Mouse (Mus musculus): ENCODE data around the gene Hist1h4b. TPM values are rescaled to one million over a fixed set of nuclear protein-coding genes. Genes with fewer than 3 reads are reported as not detected.

The Hist1h4b gene
- polyA plus RNA-seq, 1 experiment: 17.4 TPM

DNA sequence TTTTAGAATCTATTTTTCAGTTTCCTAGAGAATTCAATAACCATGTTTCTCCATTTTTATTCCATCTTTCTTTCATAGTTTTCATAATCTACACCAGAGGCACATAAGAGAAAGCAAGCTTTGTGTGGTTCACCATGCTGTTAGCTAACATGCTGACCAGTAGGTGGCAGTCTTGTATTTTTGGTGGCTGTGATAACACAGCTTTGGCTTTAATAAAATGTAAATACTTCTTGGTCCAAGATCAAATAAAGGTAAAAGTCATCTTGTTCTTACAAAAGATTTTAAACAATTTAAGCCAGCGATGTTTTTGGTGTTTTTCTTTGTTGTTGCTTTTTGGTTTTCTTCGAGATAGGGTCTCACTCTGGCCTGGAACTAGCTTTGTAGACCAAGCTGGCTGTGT lies 35.7 kb downstream of the Hist1h4b start:
- Histone ChIP-seq H3K27me3 (replicated peaks) (peaks cover 40% of the 10 kb centered on the region), H3K4me3 (replicated peaks) (no peak overlapping the region), H3K36me3 (replicated peaks; ENCODE audit: low read length) (no peaks in the 10 kb centered on the region), H3K9me3 (peaks cover 6% of the 10 kb centered on the region; the same call in 1 of the 2 replicates), H3K4me1 (no peaks in the 10 kb centered on the region)
- TF ChIP-seq GATA1 (IDR thresholded peaks at IDR 0.05; ENCODE audit: borderline replicate concordance, low read length) (no peak), FLI1 (IDR thresholded peaks at IDR 0.05; ENCODE audit: low read length) (no peak)

DNA sequence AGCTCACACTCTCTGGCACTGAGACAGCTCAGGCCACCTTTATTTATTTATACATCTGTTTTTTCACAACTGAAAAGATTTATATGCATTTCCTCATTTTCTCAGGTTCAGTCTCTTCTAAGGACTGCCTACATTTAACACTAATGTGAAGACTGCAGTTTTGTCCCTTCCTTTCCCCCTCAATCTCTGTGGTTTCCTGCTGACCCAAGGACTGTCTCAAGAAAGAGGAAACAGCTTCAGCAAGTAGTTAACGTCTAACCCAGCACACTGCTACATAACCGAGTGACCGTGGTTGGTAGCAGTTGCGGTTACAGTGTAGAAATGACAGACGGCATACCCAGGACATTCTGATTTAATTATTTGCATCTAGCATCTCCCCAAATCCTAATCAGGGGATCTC lies 42.6 kb downstream of the Hist1h4b start:
- H3K4me3 ChIP-seq (replicated peaks): no peak overlapping the region
- H3K36me3 ChIP-seq (replicated peaks; ENCODE audit: low read length): no peaks in the 10 kb centered on the region
- H3K27me3 ChIP-seq (replicated peaks): peaks cover 53% of the 10 kb centered on the region
- H3K9me3 ChIP-seq: no peaks in the 10 kb centered on the region
- TF ChIP-seq FLI1 (IDR thresholded peaks at IDR 0.05; ENCODE audit: low read length): no peak
- TF ChIP-seq GATA1 (IDR thresholded peaks at IDR 0.05; ENCODE audit: borderline replicate concordance, low read length): no peak
- H3K4me1 ChIP-seq: peaks cover 17% of the 10 kb centered on the region

DNA sequence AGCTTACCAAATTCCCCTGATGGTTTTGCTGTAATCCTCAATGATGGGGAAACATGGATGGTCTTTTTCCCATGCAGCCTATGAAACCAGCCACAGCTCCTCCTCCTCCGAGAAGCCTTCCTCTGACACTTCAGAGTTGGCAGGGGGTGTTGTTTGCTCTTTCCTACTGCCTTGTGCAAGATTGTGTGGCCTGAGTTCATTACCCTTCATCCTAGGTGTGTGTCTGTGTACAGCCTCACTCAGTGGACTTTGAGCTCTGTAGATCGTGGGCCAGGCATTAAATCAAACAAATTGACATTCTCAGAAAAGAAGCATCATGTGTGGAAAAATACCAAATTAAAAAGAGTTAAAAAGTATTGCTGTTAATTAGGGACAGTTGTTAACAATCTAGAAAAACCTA lies 47.7 kb downstream of the Hist1h4b start:
- no peaks in the 10 kb centered on the region for H3K36me3 ChIP-seq (replicated peaks; ENCODE audit: low read length)
- H3K4me3 ChIP-seq (replicated peaks): no peak overlapping the region
- H3K27me3 ChIP-seq (replicated peaks): peaks cover 45% of the 10 kb centered on the region
- H3K9me3 ChIP-seq: peaks cover 5% of the 10 kb centered on the region; the same call in 1 of the 2 replicates
- no peak for TF ChIP-seq GATA1 (IDR thresholded peaks at IDR 0.05; ENCODE audit: borderline replicate concordance, low read length)
- TF ChIP-seq FLI1 (IDR thresholded peaks at IDR 0.05; ENCODE audit: low read length): no peak
- peaks cover 7% of the 10 kb centered on the region for H3K4me1 ChIP-seq

DNA sequence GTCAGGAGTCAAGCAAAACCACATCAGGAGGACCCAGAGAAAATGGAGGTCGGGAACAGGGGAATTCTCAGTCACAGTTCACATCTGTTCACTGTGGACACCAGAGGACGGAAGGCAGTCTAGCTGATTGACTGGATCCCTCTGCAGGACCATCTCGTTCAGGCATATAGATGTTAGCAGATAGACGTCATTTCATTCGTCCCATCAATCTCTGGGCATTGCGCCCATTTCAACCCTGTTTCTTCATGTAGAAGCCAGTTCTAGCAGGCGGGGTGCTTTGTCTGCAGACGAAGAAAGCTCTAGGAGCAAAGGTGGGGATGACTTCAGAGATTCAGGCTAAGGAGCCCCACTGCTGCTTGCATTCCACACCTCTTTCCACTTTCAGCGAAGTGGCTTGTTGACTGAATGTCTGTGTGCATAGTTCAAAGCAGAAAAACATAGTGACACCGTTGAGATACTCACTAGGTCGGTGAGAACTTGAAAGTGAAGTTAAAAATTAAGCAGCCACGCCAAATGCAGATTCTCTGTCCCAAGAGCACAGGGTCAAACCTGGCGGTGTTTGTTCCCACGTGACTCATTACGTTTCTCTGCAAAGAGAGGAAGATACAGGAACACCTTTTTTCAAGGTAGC lies 49.7 kb downstream of the Hist1h4b start, which contains the start of gene Slc17a2:
Slc17a2 (plus strand) TSS at position 572 of the 631 bp plus-strand sequence.
- no peaks in the 10 kb centered on the region for H3K4me1 ChIP-seq
- peaks cover 47% of the 10 kb centered on the region for H3K27me3 ChIP-seq (replicated peaks)
- H3K36me3 ChIP-seq (replicated peaks; ENCODE audit: low read length): no peaks in the 10 kb centered on the region
- no peak within 1 kb of the TSS for H3K4me3 ChIP-seq (replicated peaks)
- TF ChIP-seq GATA1 (IDR thresholded peaks at IDR 0.05; ENCODE audit: borderline replicate concordance, low read length) (no peak), FLI1 (IDR thresholded peaks at IDR 0.05; ENCODE audit: low read length) (no peak)
- peaks cover 5% of the 10 kb centered on the region; the same call in 1 of the 2 replicates for H3K9me3 ChIP-seq

Other genes starting within 250 kb of the Hist1h4b start
- gene Hist1h4h, start 226.0 kb upstream of the Hist1h4b start, polyA plus RNA-seq (2012; ENCODE audit: insufficient read depth, low replicate concordance): 443 and 574 TPM in 2 replicates
- gene Hist1h2af, start 223.1 kb upstream of the Hist1h4b start, polyA plus RNA-seq (2012; ENCODE audit: insufficient read depth, low replicate concordance): 37.2 and 163 TPM in 2 replicates
- 5.7 and 16.4 TPM in 2 replicates for gene Hist1h3g, start 221.6 kb upstream of the Hist1h4b start, polyA plus RNA-seq (2012; ENCODE audit: insufficient read depth, low replicate concordance)
- 1.4 and 2.0 TPM in 2 replicates for gene Hist1h2bh, start 213.6 kb upstream of the Hist1h4b start, polyA plus RNA-seq (2012; ENCODE audit: insufficient read depth, low replicate concordance)
- gene Hist1h3f, start 213.0 kb upstream of the Hist1h4b start, polyA plus RNA-seq (2012; ENCODE audit: insufficient read depth, low replicate concordance): 7.0 TPM in 1 of 2 replicates, not detected in the other
- gene Hist1h4f, start 205.4 kb upstream of the Hist1h4b start, polyA plus RNA-seq (2012; ENCODE audit: insufficient read depth, low replicate concordance): 8.9 and 30.2 TPM in 2 replicates
- 0.36 and 2.1 TPM in 2 replicates for gene Hist1h1d, start 203.8 kb upstream of the Hist1h4b start, polyA plus RNA-seq (2012; ENCODE audit: insufficient read depth, low replicate concordance)
- gene Hist1h3e, start 194.6 kb upstream of the Hist1h4b start, polyA plus RNA-seq (2012; ENCODE audit: insufficient read depth, low replicate concordance): 17.9 and 26.5 TPM in 2 replicates
- gene Hist1h2ae, start 185.8 kb upstream of the Hist1h4b start, polyA plus RNA-seq (2012; ENCODE audit: insufficient read depth, low replicate concordance): 13.6 and 16.0 TPM in 2 replicates
- 16.8 and 28.8 TPM in 2 replicates for gene Hist1h2bg, start 185.6 kb upstream of the Hist1h4b start, polyA plus RNA-seq (2012; ENCODE audit: insufficient read depth, low replicate concordance)
- 7.6 and 73.0 TPM in 2 replicates for gene Hist1h2bf, start 182.8 kb upstream of the Hist1h4b start, polyA plus RNA-seq (2012; ENCODE audit: insufficient read depth, low replicate concordance)
- gene Hist1h2ad, start 182.6 kb upstream of the Hist1h4b start, polyA plus RNA-seq (2012; ENCODE audit: insufficient read depth, low replicate concordance): 9.6 TPM in 1 of 2 replicates, not detected in the other
- gene Hist1h3d, start 181.2 kb upstream of the Hist1h4b start, polyA plus RNA-seq (2012; ENCODE audit: insufficient read depth, low replicate concordance): 4.6 and 5.9 TPM in 2 replicates
- 16.4 and 20.4 TPM in 2 replicates for gene Hist1h4d, start 175.4 kb upstream of the Hist1h4b start, polyA plus RNA-seq (2012; ENCODE audit: insufficient read depth, low replicate concordance)
- 1.1 and 1.9 TPM in 2 replicates for gene Hist1h2be, start 135.9 kb upstream of the Hist1h4b start, polyA plus RNA-seq (2012; ENCODE audit: insufficient read depth, low replicate concordance)
- gene Hist1h1e, start 134.5 kb upstream of the Hist1h4b start, polyA plus RNA-seq (2012; ENCODE audit: insufficient read depth, low replicate concordance): 4.7 and 22.2 TPM in 2 replicates
- gene Hist1h2ac, start 73.1 kb upstream of the Hist1h4b start, polyA plus RNA-seq (2012; ENCODE audit: insufficient read depth, low replicate concordance): 3.6 and 4.7 TPM in 2 replicates
- 148 and 151 TPM in 2 replicates for gene Hist1h2bc, start 72.8 kb upstream of the Hist1h4b start, polyA plus RNA-seq (2012; ENCODE audit: insufficient read depth, low replicate concordance)
- gene Hist1h1t, start 61.2 kb upstream of the Hist1h4b start, polyA plus RNA-seq (2012; ENCODE audit: insufficient read depth, low replicate concordance): not detected in 2 replicates
- 4.0 and 19.8 TPM in 2 replicates for gene Hist1h4c, start 58.6 kb upstream of the Hist1h4b start, polyA plus RNA-seq (2012; ENCODE audit: insufficient read depth, low replicate concordance)
- gene Hfe, start 46.2 kb upstream of the Hist1h4b start, polyA plus RNA-seq (2012; ENCODE audit: insufficient read depth, low replicate concordance): 10.7 TPM in 1 of 2 replicates, not detected in the other
- gene Hist1h1c, start 18.2 kb upstream of the Hist1h4b start, polyA plus RNA-seq (2012; ENCODE audit: insufficient read depth, low replicate concordance): 353 and 402 TPM in 2 replicates
- 12.6 TPM in 1 of 2 replicates, not detected in the other for gene Hist1h3c, start 11.4 kb upstream of the Hist1h4b start, polyA plus RNA-seq (2012; ENCODE audit: insufficient read depth, low replicate concordance)
- gene Hist1h2bb, start 10.3 kb upstream of the Hist1h4b start, polyA plus RNA-seq (2012; ENCODE audit: insufficient read depth, low replicate concordance): 7.4 TPM in 1 of 2 replicates, not detected in the other
- gene Hist1h2ab, start 5.9 kb upstream of the Hist1h4b start, polyA plus RNA-seq (2012; ENCODE audit: insufficient read depth, low replicate concordance): 16.0 and 17.5 TPM in 2 replicates
- gene Hist1h3b, start 4.7 kb upstream of the Hist1h4b start, polyA plus RNA-seq (2012; ENCODE audit: insufficient read depth, low replicate concordance): 9.9 and 14.5 TPM in 2 replicates
- gene Hist1h4a, start 4.2 kb downstream of the Hist1h4b start, polyA plus RNA-seq (2012; ENCODE audit: insufficient read depth, low replicate concordance): 30.3 and 45.4 TPM in 2 replicates
- 6.6 and 7.4 TPM in 2 replicates for gene Hist1h3a, start 5.4 kb downstream of the Hist1h4b start, polyA plus RNA-seq (2012; ENCODE audit: insufficient read depth, low replicate concordance)
- gene Hist1h1a, start 6.7 kb downstream of the Hist1h4b start, polyA plus RNA-seq (2012; ENCODE audit: insufficient read depth, low replicate concordance): 3.3 and 3.5 TPM in 2 replicates
- not detected in 2 replicates for gene Trim38, start 12.9 kb downstream of the Hist1h4b start, polyA plus RNA-seq (2012; ENCODE audit: insufficient read depth, low replicate concordance)
- not detected in 2 replicates for gene Slc17a2, start 50.0 kb downstream of the Hist1h4b start, polyA plus RNA-seq (2012; ENCODE audit: insufficient read depth, low replicate concordance)
- not detected in 2 replicates for gene Slc17a3, start 82.4 kb downstream of the Hist1h4b start, polyA plus RNA-seq (2012; ENCODE audit: insufficient read depth, low replicate concordance)
- not detected in 2 replicates for gene Slc17a1, start 110.7 kb downstream of the Hist1h4b start, polyA plus RNA-seq (2012; ENCODE audit: insufficient read depth, low replicate concordance)
- not detected in 2 replicates for gene Slc17a4, start 158.0 kb downstream of the Hist1h4b start, polyA plus RNA-seq (2012; ENCODE audit: insufficient read depth, low replicate concordance)
- gene Hist1h2ba, start 177.1 kb downstream of the Hist1h4b start, polyA plus RNA-seq (2012; ENCODE audit: insufficient read depth, low replicate concordance): not detected in 2 replicates
- gene Hist1h2aa, start 177.4 kb downstream of the Hist1h4b start, polyA plus RNA-seq (2012; ENCODE audit: insufficient read depth, low replicate concordance): not detected in 2 replicates
- not detected in 2 replicates for gene Scgn, start 234.2 kb downstream of the Hist1h4b start, polyA plus RNA-seq (2012; ENCODE audit: insufficient read depth, low replicate concordance)